Mouse (Mus musculus) layer of hippocampus, adult 2 months (tissue): ENCODE results near the gene Cd38. TPM values are rescaled to one million over a fixed set of nuclear protein-coding genes. Genes with fewer than 3 reads are reported as not detected.
A peak's percentile ranks its signal among the peaks of the same experiment; 100 is the strongest.

ENCODE experiments used
- DNase-seq, 2 experiments: peaks; one replicate each; pipeline ENCODE4 v3.0.0; 2022; ENCODE audit warnings: low spot score in 2 of 2
- H3K27ac ChIP-seq: fragments of 200-600 bp; 2 replicates; pipeline ENCODE4 v1.8.1; 2022
- H3K4me3 ChIP-seq: fragments of 200-600 bp; 2 replicates; pipeline ENCODE4 v1.8.1; 2022; ENCODE audit warnings: mild to moderate bottlenecking
- CTCF ChIP-seq: fragments of 200-600 bp; conservative IDR thresholded peaks from 2 replicates; pipeline ENCODE4 v1.8.1; 2022; ENCODE audit warnings: antibody characterized with exemption, mild to moderate bottlenecking, moderate library complexity
- long read RNA-seq, 2 experiments: library from polyadenylated mRNA; stranded (forward); transcript quantifications; one replicate each; pipeline ENCODE4 v2.0.0; 2021; ENCODE audit warnings: borderline mapping rate in 2 of 2
- total RNA-seq, 2 experiments: library from RNA; stranded (reverse); gene quantifications; 2 replicates each; pipeline ENCODE4 v1.2.3; 2021

Cd38 gene
- total RNA-seq = 1 to 10 TPM; 6.4 to 6.6 TPM
- long read RNA-seq, experiment 1, transcript Cd38-201 (8 exons, 3,270 nt) = major isoform, 17 of 18 reads
- long read RNA-seq, experiment 1, partial matches to known transcripts = 0 of 18 reads
- long read RNA-seq, experiment 1, other reads (novel, unspliced or antisense) = 1 of 18 reads
- long read RNA-seq, experiment 2, transcript Cd38-201 (8 exons, 3,270 nt) = major isoform, 12 of 14 reads
- long read RNA-seq, experiment 2, partial matches to known transcripts = 1 of 14 reads
- long read RNA-seq, experiment 2, other reads (novel, unspliced or antisense) = 1 of 14 reads

DNA sequence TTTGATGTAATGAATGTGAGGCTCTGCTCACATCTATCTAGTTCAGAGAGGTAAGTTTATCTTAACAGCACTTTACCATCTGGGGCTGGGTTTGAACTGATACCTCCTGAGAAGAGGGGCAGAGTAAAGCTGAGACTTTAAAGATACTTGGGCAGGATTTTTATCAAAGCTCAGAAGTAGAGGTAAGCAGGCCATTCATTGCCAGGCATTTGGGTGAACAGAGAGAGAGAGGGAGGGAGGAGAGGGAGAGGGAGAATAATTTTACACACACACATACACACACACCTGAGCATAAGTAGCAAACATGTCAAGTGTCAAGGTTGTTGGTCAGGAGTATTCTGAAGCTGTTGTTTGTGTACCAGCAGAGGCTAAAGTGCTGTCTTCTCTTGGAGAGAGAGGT lies at the start of gene Cd38:
Gene Cd38, plus strand, starts transcription at position 301 of the 400 bp plus-strand sequence.
- no peak for TF ChIP-seq CTCF

GRCm38 (mm10) chr5:43818695-43819094 lies 49.7 kb upstream of the Cd38 start, which contains the start of gene Bst1:
Gene Bst1 (plus strand): TSS chr5:43818885.
- TF ChIP-seq CTCF = no peak
- DNase-seq = no peak
- no peak within 1 kb of the TSS for H3K27ac ChIP-seq
- no peak within 1 kb of the TSS for H3K4me3 ChIP-seq

More for the DNA sequence above, at the start of gene Cd38:
- H3K4me3 ChIP-seq = peak within 1 kb of the TSS; percentile 49
- DNase-seq = no peak
- H3K27ac ChIP-seq = peak within 1 kb of the TSS; percentile 70

- TF ChIP-seq CTCF = no peak
- no peak overlapping the region for H3K4me3 ChIP-seq
- H3K27ac ChIP-seq = no peak overlapping the region
- no peak for DNase-seq
These were observed 47.6 kb upstream of the Cd38 start for GRCm38 (mm10) chr5:43820785-43821184.

DNA sequence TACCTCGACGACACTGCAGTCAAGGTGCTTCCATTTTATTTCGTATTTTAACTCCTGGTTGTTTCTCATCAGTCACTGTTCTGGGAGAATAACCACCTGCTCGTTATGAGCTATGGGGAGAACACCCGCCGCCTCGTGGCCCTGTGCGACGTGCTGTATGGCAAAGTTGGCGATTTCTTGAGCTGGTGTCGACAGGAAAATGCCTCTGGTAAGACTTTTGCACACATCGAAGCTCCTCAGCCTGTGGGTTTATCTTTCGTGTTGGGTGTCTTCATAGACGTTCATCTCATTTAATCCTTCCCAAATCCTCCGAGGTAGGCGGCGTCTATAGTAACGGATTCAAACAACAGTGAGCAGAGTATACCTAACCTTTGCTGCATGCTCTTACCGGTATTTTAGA lies 46.8 kb upstream of the Cd38 start, which contains the start of gene Fbxl5:
Gene Fbxl5, minus strand, starts transcription at position 101 of the 400 bp plus-strand sequence.
- Histone ChIP-seq H3K4me3 (no peak within 1 kb of the TSS), H3K27ac (no peak within 1 kb of the TSS)
- no peak for DNase-seq
- TF ChIP-seq CTCF = no peak

GRCm38 (mm10) chr5:43822199-43822598 lies 46.2 kb upstream of the Cd38 start:
- no peak for TF ChIP-seq CTCF
- Histone ChIP-seq H3K27ac (no peak overlapping the region), H3K4me3 (no peak overlapping the region)
- no peak for DNase-seq

DNA sequence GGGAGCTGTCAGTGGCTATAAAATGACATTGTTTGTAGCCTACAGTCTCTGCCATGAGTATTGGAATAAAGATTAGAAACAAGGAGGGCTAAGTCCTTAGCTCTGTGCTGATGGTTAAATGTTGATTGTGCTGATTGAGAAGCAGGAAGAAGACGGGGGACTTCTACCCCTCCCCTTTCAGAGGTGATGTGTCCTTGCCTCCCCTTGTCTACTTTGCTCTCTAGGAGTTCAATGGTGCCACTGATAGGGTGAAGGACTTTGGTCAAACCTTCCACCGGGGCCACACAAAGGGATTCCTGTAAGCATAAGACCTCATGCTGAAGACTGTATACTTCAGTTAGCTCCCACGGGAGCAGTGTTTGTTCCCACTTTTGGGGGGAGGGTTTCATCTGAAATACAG lies 45.5 kb upstream of the Cd38 start:
- H3K27ac ChIP-seq = no peak overlapping the region
- no peak overlapping the region for H3K4me3 ChIP-seq
- TF ChIP-seq CTCF = no peak
- DNase-seq = no peak

GRCm38 (mm10) chr5:43824580-43824979 lies 43.8 kb upstream of the Cd38 start:
- Histone ChIP-seq H3K4me3 (no peak overlapping the region), H3K27ac (no peak overlapping the region)

GRCm38 (mm10) chr5:43826883-43827282 lies 41.5 kb upstream of the Cd38 start:
- TF ChIP-seq CTCF = no peak
- no peak overlapping the region for H3K27ac ChIP-seq

More at GRCm38 (mm10) chr5:43824580-43824979, 43.8 kb upstream of the Cd38 start:
- no peak for TF ChIP-seq CTCF
- DNase-seq = no peak

DNA sequence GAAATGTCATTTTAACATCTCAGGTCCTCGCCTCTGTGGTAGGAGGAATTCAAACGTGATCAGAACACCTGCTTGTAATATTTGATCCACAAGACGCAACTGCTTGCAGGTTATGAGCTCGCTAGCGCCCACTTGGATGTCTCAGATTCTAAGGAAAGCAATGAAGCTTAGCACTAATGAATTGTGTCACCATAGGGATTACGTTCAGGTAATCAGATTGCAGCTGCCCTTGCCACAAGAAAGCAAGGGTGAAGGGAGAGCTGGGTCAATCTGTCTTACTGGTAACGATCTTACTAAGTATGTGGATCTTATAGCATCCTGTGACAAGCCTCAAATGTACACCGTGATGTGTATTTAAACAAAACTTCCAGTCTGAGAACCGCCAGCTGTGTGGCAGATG lies 41.0 kb upstream of the Cd38 start:
- no peak for TF ChIP-seq CTCF
- no peak overlapping the region for H3K27ac ChIP-seq
- no peak for DNase-seq
- no peak overlapping the region for H3K4me3 ChIP-seq

More at GRCm38 (mm10) chr5:43826883-43827282, 41.5 kb upstream of the Cd38 start:
- no peak for DNase-seq
- H3K4me3 ChIP-seq = no peak overlapping the region

- H3K4me3 ChIP-seq = no peak overlapping the region
- TF ChIP-seq CTCF = peak; percentile 59
- DNase-seq = no peak
- H3K27ac ChIP-seq = no peak overlapping the region
These were observed 31.8 kb upstream of the Cd38 start for GRCm38 (mm10) chr5:43836590-43836989.

- peak; percentile 90 for TF ChIP-seq CTCF
- Histone ChIP-seq H3K4me3 (no peak overlapping the region), H3K27ac (no peak overlapping the region)
- DNase-seq = peak in 1 of 2 experiments; percentile 59
These were observed 31.0 kb upstream of the Cd38 start for GRCm38 (mm10) chr5:43837372-43837771.

- TF ChIP-seq CTCF = peak; percentile 97
- H3K27ac ChIP-seq = peak overlapping the region; percentile 16; the same call in 1 of the 2 replicates
- DNase-seq = peak; percentile 39 to 58
- peak overlapping the region; percentile 47 for H3K4me3 ChIP-seq
These were observed 27.0 kb upstream of the Cd38 start for GRCm38 (mm10) chr5:43841144-43842010.

DNA sequence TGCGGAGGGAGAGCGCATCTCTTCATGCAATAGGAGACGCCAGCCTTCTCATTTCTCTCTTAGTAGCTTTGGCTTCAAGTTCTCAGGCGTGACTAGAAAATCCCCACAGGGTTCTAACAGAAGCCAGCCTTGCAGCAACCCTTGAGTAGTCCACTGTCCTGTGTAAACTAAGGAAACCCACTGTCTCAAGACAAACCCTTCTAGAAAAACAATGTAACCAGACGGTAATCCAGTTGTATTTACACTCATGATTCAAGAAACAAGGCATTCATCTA lies 26.4 kb upstream of the Cd38 start:
- DNase-seq = no peak
- TF ChIP-seq CTCF = no peak
- Histone ChIP-seq H3K27ac (peak overlapping the region; percentile 4; the same call in 1 of the 2 replicates), H3K4me3 (peak overlapping the region; percentile 47)
